Mouse (Mus musculus): Measurements from ENCODE around the gene Zfp638. TPM values are rescaled to one million over a fixed set of nuclear protein-coding genes. Genes with fewer than 3 reads are reported as not detected.

Gene Zfp638
- polyA plus RNA-seq, 1 experiment = 7.4 TPM

- WGBS = 93% methylated on average over 2 of the region's 2 CpGs
- Histone ChIP-seq H3K4me1 (ENCODE audit: control insufficient read depth, insufficient read depth, low read length) (no peaks in the 10 kb centered on the region), H3K27ac (ENCODE audit: insufficient read depth, low read depth, low read length) (no peak overlapping the region), H3K36me3 (ENCODE audit: control insufficient read depth, insufficient read depth, low read length) (no peaks in the 10 kb centered on the region), H3K4me3 (ENCODE audit: insufficient read depth, low read depth, low read length) (no peak overlapping the region), H3K27me3 (replicated peaks; ENCODE audit: control insufficient read depth, insufficient read depth, low read length) (no peaks in the 10 kb centered on the region)
- TF ChIP-seq CTCF (conservative IDR thresholded peaks at IDR 0.05; ENCODE audit: insufficient read depth, insufficient read length, low read depth, low read length) = no peak
- no peak for TF ChIP-seq POLR2A (IDR thresholded peaks at IDR 0.05; ENCODE audit: low read depth, low read length)
- no peak for DNase-seq
Observed at GRCm38 (mm10) chr6:83836826-83837225, 30.1 kb upstream of the Zfp638 start.

GRCm38 (mm10) chr6:83838046-83838445, 28.9 kb upstream of the Zfp638 start:
- no peak for DNase-seq
- H3K27me3 ChIP-seq (replicated peaks; ENCODE audit: control insufficient read depth, insufficient read depth, low read length) = no peaks in the 10 kb centered on the region
- no peaks in the 10 kb centered on the region for H3K4me1 ChIP-seq (ENCODE audit: control insufficient read depth, insufficient read depth, low read length)
- no peak overlapping the region for H3K4me3 ChIP-seq (ENCODE audit: insufficient read depth, low read depth, low read length)
- 73% methylated on average over 2 of the region's 2 CpGs for WGBS
- H3K36me3 ChIP-seq (ENCODE audit: control insufficient read depth, insufficient read depth, low read length) = no peaks in the 10 kb centered on the region
- TF ChIP-seq CTCF (conservative IDR thresholded peaks at IDR 0.05; ENCODE audit: insufficient read depth, insufficient read length, low read depth, low read length) (no peak), POLR2A (IDR thresholded peaks at IDR 0.05; ENCODE audit: low read depth, low read length) (no peak)
- no peak overlapping the region for H3K27ac ChIP-seq (ENCODE audit: insufficient read depth, low read depth, low read length)

- TF ChIP-seq CTCF (conservative IDR thresholded peaks at IDR 0.05; ENCODE audit: insufficient read depth, insufficient read length, low read depth, low read length) = no peak
- no peak for TF ChIP-seq POLR2A (IDR thresholded peaks at IDR 0.05; ENCODE audit: low read depth, low read length)
- no peaks in the 10 kb centered on the region for H3K36me3 ChIP-seq (ENCODE audit: control insufficient read depth, insufficient read depth, low read length)
- no peak for DNase-seq
- 81% methylated on average over 6 of the region's 6 CpGs for WGBS
- no peaks in the 10 kb centered on the region for H3K4me1 ChIP-seq (ENCODE audit: control insufficient read depth, insufficient read depth, low read length)
- H3K27ac ChIP-seq (ENCODE audit: insufficient read depth, low read depth, low read length) = no peak overlapping the region
- no peak overlapping the region for H3K4me3 ChIP-seq (ENCODE audit: insufficient read depth, low read depth, low read length)
- no peaks in the 10 kb centered on the region for H3K27me3 ChIP-seq (replicated peaks; ENCODE audit: control insufficient read depth, insufficient read depth, low read length)
Observed at GRCm38 (mm10) chr6:83840086-83840485, 26.8 kb upstream of the Zfp638 start.

- TF ChIP-seq CTCF (conservative IDR thresholded peaks at IDR 0.05; ENCODE audit: insufficient read depth, insufficient read length, low read depth, low read length) = no peak
- no peak for TF ChIP-seq POLR2A (IDR thresholded peaks at IDR 0.05; ENCODE audit: low read depth, low read length)
- H3K36me3 ChIP-seq (ENCODE audit: control insufficient read depth, insufficient read depth, low read length) = no peaks in the 10 kb centered on the region
- no peaks in the 10 kb centered on the region for H3K27me3 ChIP-seq (replicated peaks; ENCODE audit: control insufficient read depth, insufficient read depth, low read length)
- WGBS = 88% methylated on average over 10 of the region's 10 CpGs
- no peaks in the 10 kb centered on the region for H3K4me1 ChIP-seq (ENCODE audit: control insufficient read depth, insufficient read depth, low read length)
- no peak overlapping the region for H3K4me3 ChIP-seq (ENCODE audit: insufficient read depth, low read depth, low read length)
- DNase-seq = no peak
- no peak overlapping the region for H3K27ac ChIP-seq (ENCODE audit: insufficient read depth, low read depth, low read length)
Observed at GRCm38 (mm10) chr6:83844913-83845312, 22.0 kb upstream of the Zfp638 start.

- Histone ChIP-seq H3K27me3 (replicated peaks; ENCODE audit: control insufficient read depth, insufficient read depth, low read length) (no peaks in the 10 kb centered on the region), H3K4me3 (ENCODE audit: insufficient read depth, low read depth, low read length) (no peak overlapping the region), H3K4me1 (ENCODE audit: control insufficient read depth, insufficient read depth, low read length) (no peaks in the 10 kb centered on the region), H3K27ac (ENCODE audit: insufficient read depth, low read depth, low read length) (no peak overlapping the region), H3K36me3 (ENCODE audit: control insufficient read depth, insufficient read depth, low read length) (no peaks in the 10 kb centered on the region)
- no peak for TF ChIP-seq CTCF (conservative IDR thresholded peaks at IDR 0.05; ENCODE audit: insufficient read depth, insufficient read length, low read depth, low read length)
- TF ChIP-seq POLR2A (IDR thresholded peaks at IDR 0.05; ENCODE audit: low read depth, low read length) = no peak
- WGBS = 54% methylated on average over 2 of the region's 2 CpGs
- DNase-seq = no peak
Observed at GRCm38 (mm10) chr6:83846141-83846540, 20.8 kb upstream of the Zfp638 start.

- Histone ChIP-seq H3K27me3 (replicated peaks; ENCODE audit: control insufficient read depth, insufficient read depth, low read length) (no peaks in the 10 kb centered on the region), H3K36me3 (ENCODE audit: control insufficient read depth, insufficient read depth, low read length) (no peaks in the 10 kb centered on the region), H3K4me3 (ENCODE audit: insufficient read depth, low read depth, low read length) (no peak overlapping the region), H3K27ac (ENCODE audit: insufficient read depth, low read depth, low read length) (no peak overlapping the region), H3K4me1 (ENCODE audit: control insufficient read depth, insufficient read depth, low read length) (no peaks in the 10 kb centered on the region)
- TF ChIP-seq POLR2A (IDR thresholded peaks at IDR 0.05; ENCODE audit: low read depth, low read length) (no peak), CTCF (conservative IDR thresholded peaks at IDR 0.05; ENCODE audit: insufficient read depth, insufficient read length, low read depth, low read length) (no peak)
- DNase-seq = no peak
- 71% methylated on average over 2 of the region's 2 CpGs for WGBS
Observed at GRCm38 (mm10) chr6:83849446-83849845, 17.5 kb upstream of the Zfp638 start.

GRCm38 (mm10) chr6:83857476-83857875, 9.4 kb upstream of the Zfp638 start:
- WGBS = 81% methylated on average over 5 of the region's 5 CpGs
- Histone ChIP-seq H3K27me3 (replicated peaks; ENCODE audit: control insufficient read depth, insufficient read depth, low read length) (no peaks in the 10 kb centered on the region), H3K27ac (ENCODE audit: insufficient read depth, low read depth, low read length) (no peak overlapping the region), H3K36me3 (ENCODE audit: control insufficient read depth, insufficient read depth, low read length) (no peaks in the 10 kb centered on the region), H3K4me1 (ENCODE audit: control insufficient read depth, insufficient read depth, low read length) (no peaks in the 10 kb centered on the region), H3K4me3 (ENCODE audit: insufficient read depth, low read depth, low read length) (no peak overlapping the region)
- DNase-seq = no peak
- TF ChIP-seq POLR2A (IDR thresholded peaks at IDR 0.05; ENCODE audit: low read depth, low read length) = no peak
- TF ChIP-seq CTCF (conservative IDR thresholded peaks at IDR 0.05; ENCODE audit: insufficient read depth, insufficient read length, low read depth, low read length) = no peak

GRCm38 (mm10) chr6:83860033-83860432, 6.9 kb upstream of the Zfp638 start:
- DNase-seq = no peak
- TF ChIP-seq POLR2A (IDR thresholded peaks at IDR 0.05; ENCODE audit: low read depth, low read length) = no peak
- TF ChIP-seq CTCF (conservative IDR thresholded peaks at IDR 0.05; ENCODE audit: insufficient read depth, insufficient read length, low read depth, low read length) = no peak
- H3K4me3 ChIP-seq (ENCODE audit: insufficient read depth, low read depth, low read length) = no peak overlapping the region
- no peak overlapping the region for H3K27ac ChIP-seq (ENCODE audit: insufficient read depth, low read depth, low read length)
- H3K27me3 ChIP-seq (replicated peaks; ENCODE audit: control insufficient read depth, insufficient read depth, low read length) = no peaks in the 10 kb centered on the region
- 63% methylated on average over 9 of the region's 9 CpGs for WGBS
- H3K4me1 ChIP-seq (ENCODE audit: control insufficient read depth, insufficient read depth, low read length) = no peaks in the 10 kb centered on the region
- H3K36me3 ChIP-seq (ENCODE audit: control insufficient read depth, insufficient read depth, low read length) = no peaks in the 10 kb centered on the region

Measured in kidney, adult 2 months (tissue).